In genomic region chr4:53080290-53080689, GRCm38 (mm10) we compare ENCODE assay signal across 24 mouse cellular contexts.
DNase-seq lines count a peak whose midpoint lies in the region; ATAC-seq lines count a peak whose summit lies in the region.
"Had no signal": no experiment of that assay in that cellular context is flagged by ENCODE, and none has a peak within 500 bp of the region (broad histone marks: within the 10 kb centered on the region; RNA-seq: fewer than 3 reads in every experiment).

No protein-coding gene starts in this region.

- H3K4me3 ChIP-seq in liver, embryonic 16.5 days (ENCODE audit: low read depth, low read length) = no peak overlapping the region
- no peak overlapping the region for H3K4me3 ChIP-seq in liver, embryonic 11.5 days (ENCODE audit: low read depth, low read length)
- H3K4me3 ChIP-seq in brown adipose tissue, adult 24 weeks (ENCODE audit: insufficient read depth, low read depth, low read length) = no peak overlapping the region
- H3K4me3 ChIP-seq: embryonic facial prominence, embryonic 13.5 days; embryonic facial prominence, embryonic 15.5 days; erythroblast, embryonic 14.5 days; forebrain, embryonic 10.5 days; forebrain, embryonic 12.5 days had no signal

- 0 out of 2 replicates have a peak, but pooled peaks have one; percentile 30 for ATAC-seq in liver, embryonic 16.5 days (ENCODE audit: low read depth)
- ATAC-seq in liver, embryonic 11.5 days (replicated peaks; ENCODE audit: low FRiP score) = no peak
- ATAC-seq: activated CD4-positive, CD25-positive, alpha-beta regulatory T cell, adult 4 months; forebrain, embryonic 14.5 days; forebrain, embryonic 16.5 days had no signal

- H3K36me3 ChIP-seq in liver, embryonic 16.5 days (ENCODE audit: control insufficient read depth, insufficient read depth) = peaks cover 15% of the 10 kb centered on the region
- H3K36me3 ChIP-seq in liver, embryonic 11.5 days (ENCODE audit: control insufficient read depth, insufficient read depth, low read length) = peaks cover 5% of the 10 kb centered on the region; the same call in 1 of the 2 replicates

- H3K27me3 ChIP-seq in liver, embryonic 16.5 days (ENCODE audit: control insufficient read depth, insufficient read depth, low read depth, low read length) = no peaks in the 10 kb centered on the region
- H3K27me3 ChIP-seq in liver, embryonic 11.5 days (replicated peaks; ENCODE audit: control insufficient read depth, insufficient read depth, low read length) = no peaks in the 10 kb centered on the region
- H3K27me3 ChIP-seq: embryonic facial prominence, embryonic 13.5 days; embryonic facial prominence, embryonic 15.5 days; forebrain, embryonic 12.5 days had no signal

- no peak overlapping the region for H3K27ac ChIP-seq in liver, embryonic 16.5 days (ENCODE audit: low read length)
- no peak overlapping the region for H3K27ac ChIP-seq in liver, embryonic 11.5 days (ENCODE audit: low read depth, low read length)
- H3K27ac ChIP-seq in brown adipose tissue, adult 24 weeks (replicated peaks; ENCODE audit: low read depth, low read length) = peak overlapping the region; percentile 42
- H3K27ac ChIP-seq: embryonic facial prominence, embryonic 13.5 days; embryonic facial prominence, embryonic 15.5 days; forebrain, embryonic 10.5 days; forebrain, embryonic 12.5 days had no signal

- 63% methylated on average over 3 of the region's 3 CpGs for WGBS in liver, embryonic 16.5 days (ENCODE audit: insufficient replicate concordance)
- WGBS in liver, embryonic 11.5 days = 86% methylated on average over 3 of the region's 3 CpGs

- H3K4me1 ChIP-seq in liver, embryonic 16.5 days (ENCODE audit: control insufficient read depth, low read depth, low read length) = no peaks in the 10 kb centered on the region
- H3K4me1 ChIP-seq in liver, embryonic 11.5 days (replicated peaks; ENCODE audit: control insufficient read depth, insufficient read depth, low read length) = no peaks in the 10 kb centered on the region
- H3K4me1 ChIP-seq in brown adipose tissue, adult 24 weeks (ENCODE audit: control insufficient read depth, insufficient read depth, insufficient read length, low read length) = peaks cover 14% of the 10 kb centered on the region; the same call in 1 of the 2 replicates
- H3K4me1 ChIP-seq: embryonic facial prominence, embryonic 13.5 days; embryonic facial prominence, embryonic 15.5 days; forebrain, embryonic 10.5 days; forebrain, embryonic 12.5 days had no signal

- intact Hi-C loops in heart, postnatal 25 days (cut with DNase I) = no loop called here

- H3K9ac ChIP-seq in liver, embryonic 16.5 days (ENCODE audit: low read depth, low read length) = no peak overlapping the region
- no peak overlapping the region for H3K9ac ChIP-seq in liver, embryonic 11.5 days (ENCODE audit: low read depth, low read length)
- H3K9ac ChIP-seq: embryonic facial prominence, embryonic 13.5 days; embryonic facial prominence, embryonic 15.5 days; forebrain, embryonic 12.5 days had no signal

- H3K4me2 ChIP-seq in liver, embryonic 16.5 days (ENCODE audit: low read depth, low read length) = no peak overlapping the region
- H3K4me2 ChIP-seq in liver, embryonic 11.5 days = no peak overlapping the region
- H3K4me2 ChIP-seq: embryonic facial prominence, embryonic 13.5 days; embryonic facial prominence, embryonic 15.5 days; forebrain, embryonic 12.5 days had no signal

- DNase-seq in heart, adult 11 months = peak; percentile 60
- DNase-seq in heart, postnatal 25 days (ENCODE audit: low spot score) = no peak
- no peak for DNase-seq in liver, embryonic 11.5 days (ENCODE audit: low spot score)
- no peak for DNase-seq in T-cell, adult 2 months (ENCODE audit: low spot score)
- DNase-seq: adrenal gland, adult 8-10 months; adrenal gland, postnatal 14 days; adrenal gland, postnatal 36 days; cerebellum, adult 11 months; cerebellum, adult 18-20 months; cerebellum, adult 8-10 months; cerebellum, adult 9-11 months; cerebellum, postnatal 14 days; cerebellum, postnatal 36 days; embryo, embryonic 11 days had no signal

- no peaks in the 10 kb centered on the region for H3K9me3 ChIP-seq in liver, embryonic 16.5 days (replicated peaks; ENCODE audit: control insufficient read depth, low read length)
- H3K9me3 ChIP-seq in liver, embryonic 11.5 days (ENCODE audit: control insufficient read depth, low read length) = no peaks in the 10 kb centered on the region
- H3K9me3 ChIP-seq: embryonic facial prominence, embryonic 13.5 days; embryonic facial prominence, embryonic 15.5 days; forebrain, embryonic 10.5 days; forebrain, embryonic 12.5 days had no signal
